Mouse (Mus musculus) embryonic facial prominence, embryonic 12.5 days (tissue): ENCODE results near the gene Lig4. TPM values are rescaled to one million over a fixed set of nuclear protein-coding genes. Genes with fewer than 3 reads are reported as not detected.

ENCODE experiments used
- ATAC-seq: fragments of 200-750 bp; cut with Nextera tagmentation; 2 replicates; pipeline ENCODE4 v1.8.0; 2017; ENCODE audit not compliant: insufficient number of reproducible peaks, insufficient read depth, low FRiP score, low TSS enrichment
- H3K27ac ChIP-seq: fragments of 300-500 bp; sonication (generic); 2 replicates; pipeline ENCODE4 v1.5.1; 2016; ENCODE audit warnings: mild to moderate bottlenecking
- H3K27me3 ChIP-seq: fragments of 300-500 bp; sonication (generic); 2 replicates; pipeline ENCODE4 v1.6.1; 2016; ENCODE audit warnings: mild to moderate bottlenecking, moderate library complexity
- H3K36me3 ChIP-seq: fragments of 300-500 bp; sonication (generic); 2 replicates; pipeline ENCODE4 v1.6.1; 2016; ENCODE audit warnings: mild to moderate bottlenecking
- H3K4me1 ChIP-seq: fragments of 300-500 bp; sonication (generic); 2 replicates; pipeline ENCODE4 v1.6.1; 2016
- H3K4me2 ChIP-seq: fragments of 300-500 bp; sonication (generic); replicated peaks from 2 replicates; pipeline ENCODE4 v1.6.1; 2016; ENCODE audit warnings: mild to moderate bottlenecking, moderate library complexity
- H3K4me3 ChIP-seq: fragments of 300-500 bp; sonication (generic); 2 replicates; pipeline ENCODE4 v1.5.1; 2016; ENCODE audit warnings: mild to moderate bottlenecking
- H3K9ac ChIP-seq: fragments of 300-500 bp; sonication (generic); 2 replicates; pipeline ENCODE4 v1.6.1; 2016; ENCODE audit warnings: mild to moderate bottlenecking, moderate library complexity
- H3K9me3 ChIP-seq: fragments of 300-500 bp; sonication (generic); 2 replicates; pipeline ENCODE4 v1.6.1; 2016; ENCODE audit warnings: mild to moderate bottlenecking, moderate library complexity
- WGBS: fragments of 180-500 bp; shearing (Covaris S2); methylation state at CpG from one replicate; pipeline ENCODE4 v1.1.7; 2016; 5-methylcytosine and 5-hydroxymethylcytosine counted together
- polyA plus RNA-seq: library from polyadenylated mRNA; unstranded; fragments of >200 nt; fragmentation: Nextera tagmentation; extraction: Ambion mirVana; gene quantifications from 2 replicates; pipeline ENCODE4 v1.2.1, GENCODE M21; 2016

Lig4 gene
- polyA plus RNA-seq, result 6.6 and 8.1 TPM in 2 replicates

DNA sequence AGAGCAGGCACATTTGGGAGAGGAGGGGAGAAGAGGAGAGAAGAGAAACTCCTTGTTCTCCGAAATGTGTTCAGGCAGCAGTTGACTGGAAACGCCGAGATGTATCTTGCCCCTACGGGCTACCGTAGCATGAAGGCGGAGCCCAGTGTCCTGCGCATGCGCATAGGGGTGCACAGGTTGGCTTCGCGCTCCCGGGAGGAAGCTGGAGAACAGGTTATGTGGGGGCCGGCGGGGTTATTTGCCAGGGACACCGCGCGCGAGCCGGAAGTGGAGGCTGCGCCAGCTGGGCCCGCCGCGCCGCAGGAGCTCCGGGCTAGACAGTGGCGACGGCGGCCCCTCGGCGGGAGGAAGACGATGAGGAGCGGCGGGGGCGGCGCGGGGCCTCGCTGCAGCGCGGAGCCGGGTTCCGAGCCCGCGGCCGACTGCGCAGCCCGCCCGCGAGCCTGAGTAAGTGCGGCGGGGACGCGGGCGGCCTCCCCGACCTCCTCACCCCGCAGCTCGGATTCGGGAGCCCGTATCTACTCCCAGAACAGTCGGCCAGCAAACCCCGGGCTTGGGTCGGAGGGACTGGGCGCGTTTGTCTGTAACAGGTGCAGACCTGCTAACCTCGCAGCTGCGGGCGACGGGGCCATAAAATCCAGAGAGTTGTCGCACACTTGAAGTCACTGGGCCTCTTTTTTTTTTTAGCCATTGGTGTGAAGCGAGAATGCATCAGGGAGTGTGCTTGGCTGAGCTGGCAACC is at the start of gene Lig4, which contains the start of gene Abhd13:
Lig4 (minus strand) TSS at position 114 of the 742 bp plus-strand sequence.
Abhd13 (plus strand) TSS at position 135 of the 742 bp plus-strand sequence.
- Histone ChIP-seq H3K27me3 (no peaks in the 10 kb centered on the region), H3K4me2 (peak within 1 kb of the TSS; percentile 78), H3K9me3 (no peaks in the 10 kb centered on the region), H3K27ac (peak within 1 kb of the TSS; percentile 77; the same call in 1 of the 2 replicates), H3K9ac (peak within 1 kb of the TSS; percentile 86), H3K4me3 (peak within 1 kb of the TSS; percentile 87), H3K36me3 (peaks cover 7% of the 10 kb centered on the region), H3K4me1 (peaks cover 26% of the 10 kb centered on the region)
- ATAC-seq, result peak; percentile 67
- WGBS, result under 1% methylated on average over 60 of the region's 68 CpGs

DNA sequence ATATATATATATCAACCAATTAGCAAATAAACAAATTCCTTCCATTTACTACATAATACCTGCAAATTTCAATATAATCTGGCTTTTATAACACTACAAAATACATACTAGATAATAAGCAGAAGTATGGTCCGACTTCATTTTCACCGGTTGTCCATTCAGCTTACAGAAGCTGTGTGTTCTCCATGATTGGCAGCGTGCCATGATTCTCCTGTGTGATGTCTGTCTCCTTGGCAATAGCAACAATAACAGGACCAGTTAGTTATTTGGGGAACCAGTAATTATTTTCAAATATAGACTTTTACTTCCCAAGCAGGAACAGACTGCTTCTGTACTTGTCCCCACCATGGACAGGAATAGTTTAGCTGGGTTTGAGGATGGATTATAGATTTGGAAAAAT is 39.7 kb upstream of the Lig4 start:
- Histone ChIP-seq H3K4me2 (no peak overlapping the region), H3K27ac (no peak overlapping the region), H3K36me3 (no peaks in the 10 kb centered on the region), H3K4me1 (no peaks in the 10 kb centered on the region), H3K9ac (no peak overlapping the region), H3K9me3 (no peaks in the 10 kb centered on the region), H3K4me3 (no peak overlapping the region), H3K27me3 (no peaks in the 10 kb centered on the region)
- ATAC-seq, result no peak
- 81% methylated on average over 3 of the region's 3 CpGs for WGBS

DNA sequence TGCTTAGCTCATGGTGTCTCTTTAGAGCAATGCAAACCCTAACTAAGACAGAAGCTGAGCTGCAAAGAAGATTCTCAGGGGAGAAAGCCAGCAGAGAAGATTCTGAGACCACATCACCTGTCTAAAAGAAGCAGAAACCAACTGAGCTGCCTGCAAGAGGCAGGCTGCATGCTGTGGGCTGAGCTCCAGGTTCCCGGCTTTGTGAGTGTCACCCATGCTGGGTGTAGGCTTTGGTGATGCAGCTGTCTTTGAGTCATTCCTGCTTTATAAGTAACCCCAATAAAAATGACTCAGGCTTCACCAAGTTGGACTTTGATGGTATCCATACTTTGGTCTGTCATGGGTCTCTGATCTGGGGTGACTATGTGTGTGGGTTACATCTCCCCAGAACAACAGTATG is 38.8 kb upstream of the Lig4 start:
- H3K4me3 ChIP-seq, result no peak overlapping the region
- no peak for ATAC-seq
- WGBS, result 68% methylated on average over 1 of the region's 1 CpGs
- no peak overlapping the region for H3K9ac ChIP-seq
- H3K4me2 ChIP-seq, result no peak overlapping the region
- H3K27me3 ChIP-seq, result no peaks in the 10 kb centered on the region
- H3K9me3 ChIP-seq, result no peaks in the 10 kb centered on the region
- H3K27ac ChIP-seq, result no peak overlapping the region
- H3K4me1 ChIP-seq, result no peaks in the 10 kb centered on the region
- no peaks in the 10 kb centered on the region for H3K36me3 ChIP-seq

GRCm38 (mm10) chr8:10007660-10008028 is 30.2 kb upstream of the Lig4 start:
- Histone ChIP-seq H3K4me3 (peak overlapping the region; percentile 41; the same call in 1 of the 2 replicates), H3K9me3 (no peaks in the 10 kb centered on the region), H3K27ac (no peak overlapping the region), H3K4me2 (peak overlapping the region; percentile 86), H3K27me3 (peaks cover 10% of the 10 kb centered on the region), H3K36me3 (no peaks in the 10 kb centered on the region), H3K4me1 (peaks cover 6% of the 10 kb centered on the region), H3K9ac (no peak overlapping the region)
- WGBS, result 46% methylated on average over 6 of the region's 6 CpGs
- ATAC-seq, result no peak

DNA sequence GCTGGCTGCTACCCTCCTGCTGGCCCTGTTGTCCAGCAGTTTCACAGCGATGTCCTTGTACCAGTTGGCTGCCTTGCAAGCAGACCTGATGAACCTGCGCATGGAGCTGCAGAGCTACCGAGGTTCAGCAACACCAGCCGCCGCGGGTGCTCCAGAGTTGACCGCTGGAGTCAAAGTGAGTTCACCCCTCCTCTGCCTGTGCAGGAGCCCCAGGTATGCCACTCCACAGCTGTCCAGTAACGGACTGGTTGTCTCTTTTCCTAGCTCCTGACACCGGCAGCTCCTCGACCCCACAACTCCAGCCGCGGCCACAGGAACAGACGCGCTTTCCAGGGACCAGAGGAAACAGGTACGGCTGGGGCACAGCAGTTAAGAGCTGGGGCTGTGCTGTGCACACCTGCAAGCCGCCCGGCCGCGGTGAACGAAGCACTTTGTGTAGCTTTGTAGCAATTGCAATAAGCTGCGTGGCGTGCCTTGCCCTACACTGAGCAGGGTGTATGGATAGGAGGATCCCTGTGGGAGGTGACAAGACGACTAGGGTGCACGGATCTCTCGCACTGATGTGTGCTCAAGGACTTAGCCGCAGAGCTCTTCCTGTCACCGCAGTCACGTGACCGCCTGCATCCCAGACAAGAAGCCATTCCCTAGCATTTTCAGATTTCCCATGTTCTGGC is 29.6 kb upstream of the Lig4 start:
- 5% methylated on average over 29 of the region's 29 CpGs for WGBS
- ATAC-seq, result peak; percentile 60

DNA sequence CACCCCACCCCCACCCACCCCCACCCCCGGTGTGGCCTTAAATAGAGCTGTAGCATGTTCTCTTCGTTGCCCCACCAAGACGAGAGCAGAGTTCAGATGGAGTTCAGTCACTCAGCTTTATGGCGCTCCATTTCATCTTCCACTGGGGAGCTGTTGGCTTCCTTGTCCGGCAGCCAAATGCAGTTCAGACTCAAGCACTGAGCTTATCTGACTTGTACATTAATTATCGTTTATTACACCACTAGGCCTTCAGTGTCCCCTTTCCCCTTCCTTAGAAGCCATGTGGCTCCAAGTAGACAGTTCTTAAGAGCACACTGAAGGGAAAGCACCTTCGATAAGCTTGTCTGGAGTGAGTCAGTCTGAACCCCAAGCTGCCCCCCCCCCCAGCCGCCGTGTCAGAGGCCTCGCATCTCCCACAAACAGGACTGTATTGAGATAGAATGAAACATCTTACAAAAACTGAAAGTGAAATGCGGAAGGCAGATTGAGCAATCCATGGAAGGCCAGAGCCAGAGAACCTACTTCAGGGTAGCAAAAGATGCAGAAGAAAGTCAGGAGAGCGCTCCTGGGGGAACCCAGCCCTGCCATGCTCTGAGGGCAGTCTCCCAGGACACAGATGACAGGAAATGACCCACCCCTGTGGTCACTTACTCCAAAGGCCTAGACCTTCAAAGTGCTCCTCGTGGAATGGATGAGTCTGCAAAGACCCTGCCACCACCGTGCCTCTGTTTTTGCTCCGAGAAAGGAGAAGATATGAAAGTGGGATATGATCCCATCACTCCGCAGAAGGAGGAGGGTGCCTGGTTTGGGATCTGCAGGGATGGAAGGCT is 28.9 kb upstream of the Lig4 start, which contains the start of gene Tnfsf13b:
Tnfsf13b (plus strand) TSS at position 312 of the 830 bp plus-strand sequence.
- peak within 1 kb of the TSS; percentile 86 for H3K4me2 ChIP-seq
- H3K27me3 ChIP-seq, result peaks cover 10% of the 10 kb centered on the region
- 73% methylated on average over 16 of the region's 16 CpGs for WGBS
- peak within 1 kb of the TSS; percentile 42; the same call in 1 of the 2 replicates for H3K9ac ChIP-seq
- no peak within 1 kb of the TSS for H3K27ac ChIP-seq
- peak within 1 kb of the TSS; percentile 41 for H3K4me3 ChIP-seq
- H3K4me1 ChIP-seq, result peaks cover 6% of the 10 kb centered on the region
- H3K36me3 ChIP-seq, result no peaks in the 10 kb centered on the region
- no peak for ATAC-seq
- no peaks in the 10 kb centered on the region for H3K9me3 ChIP-seq

More for the DNA sequence above, 29.6 kb upstream of the Lig4 start:
- Histone ChIP-seq H3K4me3 (peak overlapping the region; percentile 41), H3K9me3 (no peaks in the 10 kb centered on the region), H3K27ac (no peak overlapping the region), H3K36me3 (no peaks in the 10 kb centered on the region), H3K9ac (peak overlapping the region; percentile 42; the same call in 1 of the 2 replicates), H3K27me3 (peaks cover 10% of the 10 kb centered on the region), H3K4me1 (peaks cover 6% of the 10 kb centered on the region), H3K4me2 (peak overlapping the region; percentile 86)

- Histone ChIP-seq H3K36me3 (no peaks in the 10 kb centered on the region), H3K9me3 (no peaks in the 10 kb centered on the region), H3K4me2 (no peak overlapping the region), H3K27me3 (peaks cover 10% of the 10 kb centered on the region), H3K27ac (no peak overlapping the region), H3K4me1 (peaks cover 6% of the 10 kb centered on the region), H3K9ac (no peak overlapping the region), H3K4me3 (no peak overlapping the region)
- ATAC-seq, result no peak
- WGBS, result 76% methylated on average over 7 of the region's 7 CpGs
Observed at GRCm38 (mm10) chr8:10004115-10004514, 26.6 kb upstream of the Lig4 start.

DNA sequence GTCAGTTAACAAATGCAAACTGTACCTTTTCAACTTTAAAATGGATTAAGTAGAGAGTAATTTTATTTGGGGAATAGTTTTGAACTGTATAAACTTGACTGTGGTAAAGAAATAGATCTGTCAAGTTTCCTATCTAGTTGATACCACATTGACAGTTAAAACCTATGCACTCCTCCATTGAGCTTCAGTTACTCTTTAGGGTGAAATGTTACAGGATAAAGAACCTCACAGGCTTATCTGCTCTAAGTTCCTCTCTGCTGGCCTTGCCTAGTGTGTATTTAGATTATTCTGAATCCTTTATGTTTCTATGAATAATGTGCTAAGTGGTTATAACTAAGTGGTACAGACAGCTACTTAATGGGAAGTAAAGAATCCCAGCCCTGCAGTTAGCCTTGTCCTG is 2.7 kb upstream of the Lig4 start:
- H3K9ac ChIP-seq, result no peak overlapping the region
- no peak overlapping the region for H3K27ac ChIP-seq
- H3K27me3 ChIP-seq, result no peaks in the 10 kb centered on the region
- H3K36me3 ChIP-seq, result 0 out of 2 replicates have a peak, but pooled peaks cover 4% of the 10 kb centered on the region
- H3K4me3 ChIP-seq, result no peak overlapping the region
- no peaks in the 10 kb centered on the region for H3K9me3 ChIP-seq
- H3K4me2 ChIP-seq, result no peak overlapping the region
- no peak for ATAC-seq
- peaks cover 23% of the 10 kb centered on the region for H3K4me1 ChIP-seq

- no peak overlapping the region for H3K9ac ChIP-seq
- ATAC-seq, result no peak
- 0 out of 2 replicates have a peak, but pooled peaks cover 4% of the 10 kb centered on the region for H3K36me3 ChIP-seq
- H3K4me3 ChIP-seq, result no peak overlapping the region
- 81% methylated on average over 1 of the region's 1 CpGs for WGBS
- H3K9me3 ChIP-seq, result no peaks in the 10 kb centered on the region
- H3K27ac ChIP-seq, result no peak overlapping the region
- peaks cover 26% of the 10 kb centered on the region for H3K4me1 ChIP-seq
- H3K4me2 ChIP-seq, result no peak overlapping the region
- H3K27me3 ChIP-seq, result no peaks in the 10 kb centered on the region
Observed at GRCm38 (mm10) chr8:9979746-9980145, 2.3 kb upstream of the Lig4 start.

DNA sequence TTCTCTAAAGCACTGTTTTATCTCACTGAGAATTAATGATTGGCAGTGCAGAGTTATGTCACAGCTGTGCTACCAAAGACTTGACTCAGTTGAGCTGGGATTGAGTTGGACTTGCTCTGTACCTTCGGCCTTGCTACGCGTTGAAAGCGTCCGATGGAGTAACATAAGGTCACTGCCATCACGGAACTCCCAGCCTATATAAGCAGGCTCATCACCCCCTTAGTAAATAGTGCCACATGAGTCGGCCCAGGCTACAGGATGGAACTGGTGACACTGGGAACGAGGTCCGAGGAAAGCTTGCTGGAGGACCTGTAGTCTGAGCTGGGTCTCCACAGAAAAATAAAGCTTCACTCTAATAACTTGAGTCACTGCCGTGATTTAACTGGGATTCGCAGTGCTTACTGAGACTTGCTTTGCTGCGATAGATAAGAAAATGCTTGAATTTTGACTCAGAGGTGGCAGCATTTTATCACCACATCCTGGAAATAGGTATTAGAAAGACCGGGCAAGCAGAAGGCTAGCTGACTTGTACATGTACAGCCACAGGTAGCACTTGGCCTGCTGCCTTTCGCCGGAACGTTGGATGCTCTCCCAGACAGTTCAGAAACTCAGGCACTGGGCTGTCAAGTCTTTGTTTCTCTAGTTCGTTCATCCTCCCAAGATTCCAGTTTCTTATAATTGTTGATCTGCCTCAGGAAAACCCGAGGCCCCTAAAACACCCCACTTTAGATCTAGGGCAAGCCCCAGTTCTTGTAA is 1.2 kb upstream of the Lig4 start:
- Histone ChIP-seq H3K27me3 (no peaks in the 10 kb centered on the region), H3K27ac (no peak overlapping the region), H3K4me3 (peak overlapping the region; percentile 87), H3K36me3 (no peaks in the 10 kb centered on the region; the same call in 1 of the 2 replicates), H3K9ac (peak overlapping the region; percentile 86), H3K4me2 (peak overlapping the region; percentile 78), H3K9me3 (no peaks in the 10 kb centered on the region), H3K4me1 (peaks cover 26% of the 10 kb centered on the region)
- WGBS, result 58% methylated on average over 18 of the region's 18 CpGs
- ATAC-seq, result no peak

DNA sequence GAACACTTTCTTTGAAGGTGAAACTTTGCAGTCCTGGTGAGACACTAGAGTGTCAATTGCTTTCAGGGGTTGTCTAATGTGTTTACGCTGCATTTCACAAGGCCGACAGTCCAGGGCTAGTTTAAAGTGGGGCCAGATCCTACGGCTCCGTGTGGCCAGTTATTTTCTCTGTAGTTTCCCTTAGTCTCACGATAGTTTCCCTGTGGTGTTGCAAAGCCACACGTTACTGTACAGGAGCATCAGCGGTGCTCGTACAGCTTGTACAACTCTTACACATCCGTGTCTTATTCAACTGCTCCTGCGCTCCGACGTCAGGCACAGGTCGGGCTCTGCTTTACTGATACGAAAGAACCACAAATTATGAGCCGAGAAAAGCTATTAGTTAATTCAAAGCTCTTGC is 470 bp downstream of the Lig4 start:
- Histone ChIP-seq H3K27me3 (no peaks in the 10 kb centered on the region), H3K27ac (no peak overlapping the region; the same call in 1 of the 2 replicates), H3K9ac (peak overlapping the region; percentile 40), H3K4me1 (peaks cover 26% of the 10 kb centered on the region), H3K9me3 (no peaks in the 10 kb centered on the region), H3K4me2 (peak overlapping the region; percentile 78), H3K36me3 (peaks cover 15% of the 10 kb centered on the region), H3K4me3 (peak overlapping the region; percentile 87)
- ATAC-seq, result no peak
- 46% methylated on average over 15 of the region's 15 CpGs for WGBS
